Mouse (Mus musculus): ENCODE data around the gene Fuz. TPM values are rescaled to one million over a fixed set of nuclear protein-coding genes. Genes with fewer than 3 reads are reported as not detected.

The Fuz gene
- polyA plus RNA-seq, 1 experiment from 2014 or later = 24.7 TPM

DNA sequence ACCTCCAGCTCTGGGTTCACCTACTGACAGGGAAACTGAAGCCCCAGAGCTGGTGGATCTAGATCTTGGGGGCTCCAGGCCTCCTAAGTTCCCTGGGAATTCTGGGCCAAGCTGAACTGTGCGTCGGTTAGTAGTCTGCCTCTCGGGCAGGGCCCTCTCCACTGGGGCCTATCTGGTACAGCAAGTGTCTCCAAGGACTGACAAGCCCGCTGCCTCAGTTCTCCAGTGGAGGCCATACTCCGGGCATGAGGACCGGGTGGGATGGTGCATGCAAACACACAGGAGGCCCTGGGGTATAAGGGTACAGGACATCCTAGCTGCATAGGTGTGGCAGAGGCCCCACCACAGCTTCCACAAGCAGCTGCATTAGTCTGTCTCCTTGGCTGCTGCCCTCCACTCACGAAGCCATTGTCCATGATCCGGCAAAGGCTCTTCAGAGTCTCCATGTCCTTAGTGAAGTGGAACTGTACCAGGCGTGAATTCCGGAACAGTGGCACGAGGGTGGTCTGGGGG is 31.8 kb upstream of the Fuz start:
- no peaks in the 10 kb centered on the region for H3K9me3 ChIP-seq (replicated peaks)
- no peak overlapping the region for H3K4me3 ChIP-seq
- H3K27me3 ChIP-seq = no peaks in the 10 kb centered on the region
- no peak overlapping the region for H3K9ac ChIP-seq
- 84% methylated on average over 11 of the region's 11 CpGs for WGBS
- no peak overlapping the region for H3K27ac ChIP-seq
- H3K4me1 ChIP-seq = peaks cover 55% of the 10 kb centered on the region
- H3K4me2 ChIP-seq = no peak overlapping the region; the same call in 1 of the 2 replicates
- H3K36me3 ChIP-seq (ENCODE audit: poor library complexity, severe bottlenecking) = peaks cover 69% of the 10 kb centered on the region
- no peak for ATAC-seq

DNA sequence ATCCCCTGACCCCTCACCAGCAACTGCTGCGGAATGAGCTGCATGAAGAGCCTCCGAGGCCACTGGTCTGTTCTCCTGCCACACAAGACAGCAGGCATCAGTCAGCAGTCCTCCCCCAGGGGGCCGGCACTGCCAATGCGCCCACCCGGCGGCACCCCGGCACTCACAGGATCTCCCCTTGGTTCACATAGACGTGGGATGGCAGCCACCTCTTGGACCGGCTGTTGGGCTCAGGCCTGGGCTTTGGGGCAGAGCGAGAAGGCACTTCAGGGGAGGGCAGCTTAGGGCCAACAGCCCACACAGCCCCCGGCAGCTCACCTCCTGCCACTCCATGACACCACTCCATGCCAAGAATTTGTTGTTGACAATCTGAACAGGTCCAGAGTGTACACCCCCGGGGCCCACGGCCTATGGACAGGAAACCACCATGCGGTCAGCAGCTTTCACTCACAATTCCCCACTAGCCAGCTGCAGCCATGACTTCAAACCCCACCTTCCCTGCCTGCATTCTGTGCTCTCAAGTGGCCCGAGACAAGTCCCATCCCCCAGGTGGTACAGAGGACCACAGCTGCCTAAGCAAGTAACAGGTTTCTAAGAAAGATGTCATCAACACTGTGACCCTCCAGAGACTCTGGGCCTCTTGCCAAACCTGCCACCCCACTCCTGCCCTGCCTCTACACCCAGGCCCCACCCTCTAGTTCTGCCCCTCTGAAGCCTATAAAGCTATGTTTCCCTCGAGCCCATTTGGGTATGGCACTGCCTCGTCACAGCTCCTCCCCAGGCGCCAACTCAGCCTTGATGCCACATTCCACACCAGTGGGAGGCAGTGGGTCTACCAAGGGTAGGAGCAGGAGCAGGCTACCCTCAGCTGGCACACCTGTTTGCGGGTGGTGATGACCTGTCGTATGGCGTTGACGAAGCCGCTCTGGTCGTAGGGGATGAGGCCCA is 31.0 kb upstream of the Fuz start:
- WGBS = 87% methylated on average over 24 of the region's 24 CpGs
- no peaks in the 10 kb centered on the region for H3K9me3 ChIP-seq (replicated peaks)
- peak overlapping the region; percentile 51; the same call in 1 of the 2 replicates for H3K9ac ChIP-seq
- H3K27ac ChIP-seq = peak overlapping the region; percentile 32; the same call in 1 of the 2 replicates
- H3K4me3 ChIP-seq = 0 out of 2 replicates have a peak overlapping the region, but pooled peaks have one; percentile 0
- ATAC-seq = no peak
- peaks cover 63% of the 10 kb centered on the region for H3K36me3 ChIP-seq (ENCODE audit: poor library complexity, severe bottlenecking)
- no peaks in the 10 kb centered on the region for H3K27me3 ChIP-seq
- 0 out of 2 replicates have a peak overlapping the region, but pooled peaks have one; percentile 94 for H3K4me2 ChIP-seq
- peaks cover 55% of the 10 kb centered on the region for H3K4me1 ChIP-seq

- H3K9me3 ChIP-seq (replicated peaks) = no peaks in the 10 kb centered on the region
- 59% methylated on average over 15 of the region's 15 CpGs for WGBS
- no peak for ATAC-seq
- peak overlapping the region; percentile 94 for H3K4me2 ChIP-seq
- peak overlapping the region; percentile 95 for H3K4me3 ChIP-seq
- H3K27ac ChIP-seq = peak overlapping the region; percentile 31
- peak overlapping the region; percentile 51 for H3K9ac ChIP-seq
- H3K36me3 ChIP-seq (ENCODE audit: poor library complexity, severe bottlenecking) = peaks cover 56% of the 10 kb centered on the region
- H3K4me1 ChIP-seq = peaks cover 59% of the 10 kb centered on the region
- no peaks in the 10 kb centered on the region for H3K27me3 ChIP-seq
These were observed 29.4 kb upstream of the Fuz start for GRCm38 (mm10) chr7:44866276-44867009.

DNA sequence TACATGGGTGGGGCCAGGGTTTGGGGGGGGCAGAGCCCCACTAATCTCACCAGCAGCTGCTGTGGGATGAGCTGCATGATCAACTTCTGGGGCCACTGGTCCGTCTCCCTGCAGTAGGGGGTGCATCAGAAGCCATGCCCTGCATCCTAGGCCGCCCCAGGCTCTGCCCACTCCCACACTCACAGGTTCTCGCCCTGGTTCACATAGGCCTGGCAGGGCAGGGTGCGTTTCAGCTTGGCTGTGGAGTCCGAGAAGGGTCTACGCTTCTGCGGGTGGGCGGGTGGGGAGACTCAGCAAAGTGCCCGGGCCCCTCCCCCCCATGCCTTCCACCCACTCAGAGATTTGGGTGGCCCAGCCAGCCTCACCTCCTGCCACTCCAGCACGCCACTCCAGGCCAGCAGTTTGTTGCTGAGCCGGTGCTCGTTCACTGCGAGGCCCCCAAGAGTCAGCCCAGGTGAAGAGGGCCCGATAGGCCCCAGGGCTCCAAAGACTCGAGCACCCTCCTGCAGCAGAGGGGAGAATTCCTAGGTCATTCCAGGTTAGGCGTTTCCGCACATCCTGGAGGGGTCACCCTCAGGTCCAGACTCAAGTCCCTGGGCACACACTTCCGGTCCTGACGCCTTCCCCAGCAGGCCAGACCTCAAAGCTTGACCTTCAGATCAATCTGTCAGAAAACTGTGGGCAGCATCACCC is 28.7 kb upstream of the Fuz start:
- WGBS = 82% methylated on average over 18 of the region's 19 CpGs
- Histone ChIP-seq H3K27me3 (no peaks in the 10 kb centered on the region), H3K9ac (peak overlapping the region; percentile 100), H3K27ac (peak overlapping the region; percentile 31; the same call in 1 of the 2 replicates), H3K9me3 (replicated peaks) (no peaks in the 10 kb centered on the region), H3K36me3 (ENCODE audit: poor library complexity, severe bottlenecking) (peaks cover 49% of the 10 kb centered on the region), H3K4me3 (peak overlapping the region; percentile 95), H3K4me2 (peak overlapping the region; percentile 94), H3K4me1 (peaks cover 59% of the 10 kb centered on the region)
- no peak for ATAC-seq

- ATAC-seq = no peak
- Histone ChIP-seq H3K9ac (peak overlapping the region; percentile 100), H3K4me1 (peaks cover 59% of the 10 kb centered on the region), H3K36me3 (ENCODE audit: poor library complexity, severe bottlenecking) (peaks cover 42% of the 10 kb centered on the region), H3K27ac (peak overlapping the region; percentile 10; the same call in 1 of the 2 replicates), H3K4me3 (peak overlapping the region; percentile 95), H3K9me3 (replicated peaks) (no peaks in the 10 kb centered on the region), H3K4me2 (peak overlapping the region; percentile 94), H3K27me3 (no peaks in the 10 kb centered on the region)
- 44% methylated on average over 9 of the region's 9 CpGs for WGBS
These were observed 28.1 kb upstream of the Fuz start for GRCm38 (mm10) chr7:44867802-44868201.

- no peak for ATAC-seq
- no peaks in the 10 kb centered on the region for H3K27me3 ChIP-seq
- peaks cover 59% of the 10 kb centered on the region for H3K4me1 ChIP-seq
- WGBS = 4% methylated on average over 16 of the region's 16 CpGs
- H3K4me3 ChIP-seq = peak overlapping the region; percentile 95
- peak overlapping the region; percentile 100 for H3K27ac ChIP-seq
- H3K36me3 ChIP-seq (ENCODE audit: poor library complexity, severe bottlenecking) = peaks cover 36% of the 10 kb centered on the region
- peak overlapping the region; percentile 100 for H3K9ac ChIP-seq
- H3K9me3 ChIP-seq (replicated peaks) = no peaks in the 10 kb centered on the region
- peak overlapping the region; percentile 94 for H3K4me2 ChIP-seq
These were observed 27.4 kb upstream of the Fuz start for GRCm38 (mm10) chr7:44868465-44868864.

- no peaks in the 10 kb centered on the region for H3K9me3 ChIP-seq (replicated peaks)
- H3K4me1 ChIP-seq = peaks cover 56% of the 10 kb centered on the region
- H3K4me3 ChIP-seq = peak overlapping the region; percentile 95
- H3K27me3 ChIP-seq = no peaks in the 10 kb centered on the region
- H3K27ac ChIP-seq = peak overlapping the region; percentile 100
- under 1% methylated on average over 92 of the region's 108 CpGs for WGBS
- peak; percentile 28 for ATAC-seq
- peak overlapping the region; percentile 100 for H3K9ac ChIP-seq
- H3K4me2 ChIP-seq = peak overlapping the region; percentile 94
- H3K36me3 ChIP-seq (ENCODE audit: poor library complexity, severe bottlenecking) = peaks cover 29% of the 10 kb centered on the region
These were observed 26.8 kb upstream of the Fuz start for GRCm38 (mm10) chr7:44868919-44869696.

DNA sequence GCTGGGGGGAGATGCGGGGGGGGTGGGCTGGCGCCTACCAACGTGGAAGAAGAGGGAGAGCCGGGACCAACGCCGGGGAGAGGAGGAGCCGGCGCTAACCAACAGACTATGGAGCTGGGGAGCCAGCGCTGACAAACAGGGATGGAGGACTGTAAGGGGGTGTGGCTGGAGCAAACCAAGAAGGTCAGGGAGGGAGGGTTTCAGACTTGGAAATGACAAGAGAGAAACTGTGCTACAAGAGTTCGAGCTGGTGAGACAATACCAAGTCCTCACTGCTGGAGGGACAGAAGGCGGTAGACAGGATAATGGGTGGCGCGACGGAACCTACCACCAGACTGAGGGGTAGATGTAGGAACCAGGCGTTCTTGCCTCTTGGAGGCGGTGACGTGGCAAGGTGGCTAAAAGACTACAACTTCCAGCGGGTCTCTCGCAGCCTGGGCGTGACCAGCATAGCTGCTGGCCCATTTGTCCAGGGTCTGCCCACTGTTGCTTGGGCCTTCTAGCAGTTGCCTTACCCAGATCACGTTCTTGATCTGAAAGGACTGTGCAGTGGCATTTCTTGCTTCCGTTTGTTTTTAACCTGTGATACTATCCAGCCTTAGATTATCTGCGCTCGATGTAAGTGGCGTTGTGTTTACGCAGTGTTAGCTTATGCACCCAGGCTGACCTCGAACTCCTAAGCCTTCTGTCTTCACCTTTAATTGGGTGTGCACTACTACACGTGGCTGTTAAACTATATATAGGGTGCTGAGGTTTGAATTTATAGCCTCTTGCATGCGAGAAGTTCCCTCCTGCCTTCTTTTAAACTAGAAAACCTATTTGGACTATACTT is 26.0 kb upstream of the Fuz start, which contains the start of gene Ptov1:
TSS of gene Ptov1 (minus strand) at position 92 of the 832 bp plus-strand sequence.
- ATAC-seq = peak; percentile 96
- WGBS = 9% methylated on average over 29 of the region's 29 CpGs
- H3K27ac ChIP-seq = peak within 1 kb of the TSS; percentile 100

GRCm38 (mm10) chr7:44870614-44871013 is 25.3 kb upstream of the Fuz start:
- WGBS = 80% methylated on average over 6 of the region's 6 CpGs
- no peaks in the 10 kb centered on the region for H3K9me3 ChIP-seq (replicated peaks)
- peak overlapping the region; percentile 94 for H3K4me2 ChIP-seq
- H3K27ac ChIP-seq = peak overlapping the region; percentile 100
- no peaks in the 10 kb centered on the region for H3K27me3 ChIP-seq
- peak overlapping the region; percentile 100; the same call in 1 of the 2 replicates for H3K9ac ChIP-seq
- peak overlapping the region; percentile 95 for H3K4me3 ChIP-seq
- H3K4me1 ChIP-seq = peaks cover 43% of the 10 kb centered on the region
- no peak for ATAC-seq
- peaks cover 16% of the 10 kb centered on the region for H3K36me3 ChIP-seq (ENCODE audit: poor library complexity, severe bottlenecking)

More for the DNA sequence above, 26.0 kb upstream of the Fuz start, which contains the start of gene Ptov1:
- peak within 1 kb of the TSS; percentile 94 for H3K4me2 ChIP-seq
- H3K9ac ChIP-seq = peak within 1 kb of the TSS; percentile 100
- peaks cover 21% of the 10 kb centered on the region for H3K36me3 ChIP-seq (ENCODE audit: poor library complexity, severe bottlenecking)
- peaks cover 50% of the 10 kb centered on the region for H3K4me1 ChIP-seq
- no peaks in the 10 kb centered on the region for H3K9me3 ChIP-seq (replicated peaks)
- peak within 1 kb of the TSS; percentile 95 for H3K4me3 ChIP-seq
- no peaks in the 10 kb centered on the region for H3K27me3 ChIP-seq

DNA sequence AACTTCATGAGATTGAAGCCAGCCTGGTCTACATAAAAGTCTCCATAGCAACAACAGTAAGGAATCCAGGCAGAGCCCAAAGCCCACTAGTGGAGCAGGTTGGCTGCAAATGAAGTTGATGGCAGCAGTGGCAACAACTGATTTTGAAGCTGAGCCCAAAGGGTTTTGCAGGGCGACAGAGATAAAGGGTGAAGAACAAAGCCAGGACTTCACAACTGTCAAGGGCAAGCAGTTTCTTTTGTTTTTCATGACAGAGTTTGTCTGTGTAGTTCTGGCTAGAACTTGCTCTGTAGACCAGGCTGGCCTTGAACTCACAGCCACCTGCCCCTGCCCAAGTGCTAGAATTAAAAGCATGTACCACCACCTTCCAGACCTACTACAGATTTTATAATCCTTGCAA is 24.7 kb upstream of the Fuz start:
- 40% methylated on average over 1 of the region's 1 CpGs for WGBS
- Histone ChIP-seq H3K4me1 (peaks cover 37% of the 10 kb centered on the region), H3K4me3 (no peak overlapping the region), H3K9ac (no peak overlapping the region), H3K36me3 (ENCODE audit: poor library complexity, severe bottlenecking) (peaks cover 16% of the 10 kb centered on the region), H3K9me3 (replicated peaks) (no peaks in the 10 kb centered on the region), H3K27ac (no peak overlapping the region; the same call in 1 of the 2 replicates), H3K4me2 (no peak overlapping the region), H3K27me3 (no peaks in the 10 kb centered on the region)
- no peak for ATAC-seq

Data from forebrain, embryonic 13.5 days (tissue).